In genomic region chr11:70730427-70731038, GRCm38 (mm10) we compare ENCODE assay signal across 11 mouse cellular contexts. TPM values are rescaled to one million over a fixed set of nuclear protein-coding genes. Genes with fewer than 3 reads are reported as not detected.
DNase-seq lines count a peak whose midpoint lies in the region; TF ChIP-seq lines count a peak whose summit lies in the region.
"Had no signal": no experiment of that assay in that cellular context is flagged by ENCODE, and none has a peak within 500 bp of the region (broad histone marks: within the 10 kb centered on the region; RNA-seq: fewer than 3 reads in every experiment).

No protein-coding gene starts in this region.

- no peak for TF ChIP-seq CTCF in left cerebral cortex, adult 2 months (IDR thresholded peaks at IDR 0.05)
- TF ChIP-seq CTCF in small intestine, adult 2 months (IDR thresholded peaks at IDR 0.05; ENCODE audit: extremely low read depth, insufficient read length, insufficient replicate concordance, low read depth, low read length), result no peak

- no peak for TF ChIP-seq POLR2A in small intestine, adult 2 months (IDR thresholded peaks at IDR 0.05; ENCODE audit: low read depth, low read length)

- DNase-seq in adrenal gland, postnatal 10 days, result peak; percentile 42
- no peak for DNase-seq in adrenal gland, adult 18-20 months (ENCODE audit: low spot score in 2 of 2)
- no peak for DNase-seq in left cerebral cortex, adult 2 months (ENCODE audit: extremely low spot score in 1 of 2, low spot score in 2 of 2)
- no peak for DNase-seq in left cerebral cortex, postnatal 4 days
- peak; percentile 78 for DNase-seq in kidney, adult 9 months
- DNase-seq in left cerebral cortex, postnatal 25 days (ENCODE audit: low spot score in 2 of 2), result no peak
- no peak for DNase-seq in thymus, adult 18-20 months

- no peak overlapping the region for H3K4me3 ChIP-seq in left cerebral cortex, adult 2 months
- no peak overlapping the region for H3K4me3 ChIP-seq in small intestine, adult 2 months (ENCODE audit: low read depth, low read length)
- H3K4me3 ChIP-seq: erythroblast, embryonic 14.5 days; limb, embryonic 10.5 days had no signal

- H3K27me3 ChIP-seq in small intestine, adult 2 months (ENCODE audit: control insufficient read depth, insufficient read depth, low read length), result no peaks in the 10 kb centered on the region

- peaks cover 8% of the 10 kb centered on the region; the same call in 1 of the 2 replicates for H3K4me1 ChIP-seq in small intestine, adult 2 months (ENCODE audit: control insufficient read depth, insufficient read depth, insufficient read length, low read length)

- 25% methylated on average over 9 of the region's 9 CpGs for WGBS in small intestine, adult 2 months

- peaks cover 31% of the 10 kb centered on the region for H3K36me3 ChIP-seq in small intestine, adult 2 months (ENCODE audit: control insufficient read depth, insufficient read depth, low read length)

- H3K27ac ChIP-seq in left cerebral cortex, adult 2 months, result peak overlapping the region; percentile 76
- 0 out of 2 replicates have a peak overlapping the region, but pooled peaks have one; percentile 10 for H3K27ac ChIP-seq in small intestine, adult 2 months (ENCODE audit: insufficient read depth, low read depth, low read length)
- H3K27ac ChIP-seq: limb, embryonic 10.5 days; macrophage had no signal

- intact Hi-C loops in left cerebral cortex, adult 2 months (cut with DNase I), result no loop called here
- intact Hi-C loops in left cerebral cortex, postnatal 4 days (cut with DNase I), result no loop called here
- intact Hi-C loops in left cerebral cortex, postnatal 25 days (cut with DNase I), result no loop called here

RNA-seq across cellular contexts. Expression of gene Kif1c, which starts 30.2 kb away (rescaled TPM):
- 100 to 1,000 TPM; 156 to 176 TPM for total RNA-seq in adrenal gland, postnatal 10 days (2021)
- 100 to 1,000 TPM; 153 to 212 TPM for total RNA-seq in adrenal gland, adult 18-20 months (2021)
- total RNA-seq in left cerebral cortex, adult 2 months (2021), result 10 to 100 TPM; 58.1 to 60.7 TPM
- 10 to 100 TPM; 35.1 to 35.5 TPM for total RNA-seq in left cerebral cortex, postnatal 4 days (2021)
- polyA plus RNA-seq in small intestine, adult 2 months (2012; rRNA removed), result 33.9 and 87.1 TPM in 2 replicates
- total RNA-seq in left cerebral cortex, postnatal 25 days (2021), result 10 to 100 TPM; 51.3 to 53.2 TPM

RNA-seq across cellular contexts. Expression of gene Inca1, which starts 30.6 kb away (rescaled TPM):
- total RNA-seq in adrenal gland, postnatal 10 days (2021), result 10 to 100 TPM; 13.8 to 18.9 TPM
- total RNA-seq in adrenal gland, adult 18-20 months (2021), result 10 to 100 TPM in 1 of 2 experiments, 1 to 10 TPM in 1; 6.8 to 14.0 TPM
- 1 to 10 TPM; 1.8 to 3.0 TPM for total RNA-seq in left cerebral cortex, adult 2 months (2021)
- under 1 TPM; 0.30 to 0.77 TPM for total RNA-seq in left cerebral cortex, postnatal 4 days (2021)
- 0.38 and 0.79 TPM in 2 replicates for polyA plus RNA-seq in small intestine, adult 2 months (2012; rRNA removed)
- 1 to 10 TPM; 1.5 to 2.5 TPM for total RNA-seq in left cerebral cortex, postnatal 25 days (2021)
- polyA plus RNA-seq: erythroblast, embryonic 14.5 days had no signal

RNA-seq across cellular contexts. Expression of gene Zfp3, which starts 33.5 kb away (rescaled TPM):
- total RNA-seq in adrenal gland, postnatal 10 days (2021), result 10 to 100 TPM in 1 of 2 experiments, 1 to 10 TPM in 1; 6.7 to 10.3 TPM
- total RNA-seq in adrenal gland, adult 18-20 months (2021), result 1 to 10 TPM; 9.2 to 9.5 TPM
- total RNA-seq in left cerebral cortex, adult 2 months (2021), result 10 to 100 TPM; 18.2 to 19.5 TPM
- 10 to 100 TPM; 15.3 to 17.4 TPM for total RNA-seq in left cerebral cortex, postnatal 4 days (2021)
- polyA plus RNA-seq in small intestine, adult 2 months (2012; rRNA removed), result 0.61 and 0.72 TPM in 2 replicates
- total RNA-seq in left cerebral cortex, postnatal 25 days (2021), result 10 to 100 TPM; 16.4 to 17.2 TPM

RNA-seq across cellular contexts. Expression of gene Camta2, which starts 42.6 kb away (rescaled TPM):
- 10 to 100 TPM; 34.3 to 43.8 TPM for total RNA-seq in adrenal gland, postnatal 10 days (2021)
- 10 to 100 TPM; 43.7 to 54.7 TPM for total RNA-seq in adrenal gland, adult 18-20 months (2021)
- 100 to 1,000 TPM; 238 to 261 TPM for total RNA-seq in left cerebral cortex, adult 2 months (2021)
- 10 to 100 TPM; 65.7 to 69.5 TPM for total RNA-seq in left cerebral cortex, postnatal 4 days (2021)
- 27.7 and 66.7 TPM in 2 replicates for polyA plus RNA-seq in small intestine, adult 2 months (2012; rRNA removed)
- 100 to 1,000 TPM; 226 to 234 TPM for total RNA-seq in left cerebral cortex, postnatal 25 days (2021)

Comparison
In these comparisons a context has a peak if more than half of its experiments do, and no peak if none do; other contexts are left out.
1. DNase-seq: peak in adrenal gland, postnatal 10 days (single experiment) and kidney, adult 9 months (single experiment); none in adrenal gland, adult 18-20 months (0 of 2), left cerebral cortex, adult 2 months (0 of 2), left cerebral cortex, postnatal 4 days (single experiment), left cerebral cortex, postnatal 25 days (0 of 2) and thymus, adult 18-20 months (0 of 2).